10 mouse cellular contexts compared by ENCODE assay signal in genomic region chr12:112349676-112350318, GRCm38 (mm10).
DNase-seq lines count a peak whose midpoint lies in the region; ATAC-seq lines count a peak whose summit lies in the region.
"Had no signal": no experiment of that assay in that cellular context is flagged by ENCODE, and none has a peak within 500 bp of the region (broad histone marks: within the 10 kb centered on the region; RNA-seq: fewer than 3 reads in every experiment).

No protein-coding gene starts in this region.

- H3K9ac ChIP-seq in limb, embryonic 15.5 days, result no peak overlapping the region
- H3K9ac ChIP-seq: liver, embryonic 14.5 days; neural tube, embryonic 12.5 days had no signal

- H3K36me3 ChIP-seq in heart, embryonic 10.5 days, result no peaks in the 10 kb centered on the region
- H3K36me3 ChIP-seq in limb, embryonic 15.5 days, result no peaks in the 10 kb centered on the region
- H3K36me3 ChIP-seq: neural tube, embryonic 12.5 days had no signal

- 39% methylated on average over 17 of the region's 17 CpGs for WGBS in heart, embryonic 10.5 days
- WGBS in limb, embryonic 15.5 days, result 42% methylated on average over 17 of the region's 17 CpGs

- H3K27ac ChIP-seq in heart, embryonic 10.5 days, result peak overlapping the region; percentile 32; the same call in 1 of the 2 replicates
- peak overlapping the region; percentile 71 for H3K27ac ChIP-seq in limb, embryonic 15.5 days
- H3K27ac ChIP-seq: liver, embryonic 14.5 days; neural tube, embryonic 12.5 days had no signal

- no peaks in the 10 kb centered on the region for H3K27me3 ChIP-seq in heart, embryonic 10.5 days (ENCODE audit: insufficient read depth, poor library complexity, severe bottlenecking)
- H3K27me3 ChIP-seq in limb, embryonic 15.5 days, result no peaks in the 10 kb centered on the region
- H3K27me3 ChIP-seq: neural tube, embryonic 12.5 days had no signal

- H3K9me3 ChIP-seq in heart, embryonic 10.5 days, result no peaks in the 10 kb centered on the region
- H3K9me3 ChIP-seq in limb, embryonic 15.5 days, result no peaks in the 10 kb centered on the region
- H3K9me3 ChIP-seq: neural tube, embryonic 12.5 days had no signal

- H3K4me2 ChIP-seq in limb, embryonic 15.5 days, result no peak overlapping the region
- H3K4me2 ChIP-seq: neural tube, embryonic 12.5 days had no signal

- DNase-seq in heart, embryonic 10.5 days (ENCODE audit: low spot score), result no peak
- no peak for DNase-seq in heart, adult 11 months
- DNase-seq in testis, postnatal 14 days (ENCODE audit: low spot score), result peak; percentile 82
- no peak for DNase-seq in testis, postnatal 10 days (ENCODE audit: low spot score)
- DNase-seq in right cerebral cortex, postnatal 4 days, result no peak
- no peak for DNase-seq in spleen, postnatal 14 days (ENCODE audit: low spot score in 2 of 2)
- DNase-seq in B cell, adult 2 months, result no peak

- no peak for ATAC-seq in limb, embryonic 15.5 days (ENCODE audit: insufficient number of reproducible peaks, low FRiP score, low TSS enrichment, low read depth)

- peaks cover 22% of the 10 kb centered on the region for H3K4me1 ChIP-seq in heart, embryonic 10.5 days
- H3K4me1 ChIP-seq in limb, embryonic 15.5 days, result peaks cover 24% of the 10 kb centered on the region

- peak overlapping the region; percentile 2; the same call in 1 of the 2 replicates for H3K4me3 ChIP-seq in heart, embryonic 10.5 days
- H3K4me3 ChIP-seq in limb, embryonic 15.5 days, result no peak overlapping the region
- H3K4me3 ChIP-seq: neural tube, embryonic 12.5 days had no signal
